Mouse (Mus musculus) erythroblast, adult 5-6 weeks (primary cell): ENCODE measurements around the gene Krt75. TPM values are rescaled to one million over a fixed set of nuclear protein-coding genes. Genes with fewer than 3 reads are reported as not detected.
A peak's percentile ranks its signal among the peaks of the same experiment; 100 is the strongest.

ENCODE experiments used
- ATAC-seq: replicated peaks from 2 replicates; pipeline ENCODE4 v1.8.0; 2016; ENCODE audit warnings: moderate number of reproducible peaks, mild to moderate bottlenecking, moderate TSS enrichment, inconsistent platforms; ENCODE audit not compliant: poor library complexity, low FRiP score, severe bottlenecking
- total RNA-seq, 2 experiments: library from RNA; stranded (forward) in 1 of 2; stranded (reverse) in 1 of 2; fragments of 150-400 nt in 1 of 2; fragments of 200-764, 138-1000 nt in 1 of 2; gene quantifications; 2 replicates each; pipeline versions ENCODE4 v1.2.3 to v1.2.4; 2015 to 2017; ENCODE audit warnings: low replicate concordance in 2 of 2

Gene Krt75
- total RNA-seq (2015; ENCODE audit: low replicate concordance) (not detected in 2 replicates), total RNA-seq (2017; ENCODE audit: low replicate concordance) (not detected in 2 replicates)

DNA sequence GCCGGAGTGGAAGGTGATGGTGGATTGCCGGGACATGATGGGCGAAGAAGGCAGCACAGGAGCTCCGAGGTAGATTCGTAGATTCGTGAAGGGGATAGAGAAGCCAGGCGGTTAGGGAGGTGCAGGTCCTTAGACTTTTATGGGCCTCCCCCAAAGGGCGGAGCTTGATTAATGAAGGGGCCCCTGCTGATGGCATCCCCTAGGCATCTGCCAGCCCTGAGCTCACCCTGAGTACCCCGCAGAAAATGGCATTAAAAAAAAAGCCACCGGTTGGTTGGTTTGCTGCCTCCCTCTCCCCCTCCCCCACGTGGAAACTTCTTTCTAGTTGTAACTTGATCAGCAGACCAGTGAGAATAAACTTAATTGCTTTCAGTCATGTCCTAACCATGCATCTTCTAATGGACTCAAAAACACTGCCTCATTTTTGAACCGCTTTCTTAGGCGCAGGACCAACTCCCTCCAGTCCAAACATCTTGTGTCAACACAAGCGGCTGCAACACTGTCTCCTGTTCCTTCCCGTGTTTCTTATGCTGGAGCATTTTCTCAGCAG is at the start of gene Krt75:
Gene Krt75 (minus strand): TSS at position 109 of the 550 bp plus-strand sequence.
- ATAC-seq: no peak

DNA sequence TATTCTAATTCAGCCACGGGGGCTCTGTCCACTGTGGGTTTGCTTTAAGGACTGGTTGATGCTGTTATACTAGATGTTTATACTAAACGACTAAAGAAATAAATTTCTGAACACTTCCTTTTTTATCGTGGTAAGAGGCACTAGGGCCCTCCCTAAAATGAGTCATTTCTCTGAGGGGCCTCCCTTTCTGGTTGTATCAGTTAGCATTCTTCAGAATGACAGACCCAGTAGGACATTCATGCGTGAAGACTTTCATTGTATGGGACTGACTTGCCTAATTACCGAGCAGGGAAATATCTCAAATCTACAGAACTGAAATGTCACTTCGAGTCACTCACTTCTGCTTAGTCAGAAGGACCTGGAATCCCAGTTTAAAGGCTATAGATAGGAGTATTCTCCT is 25.4 kb upstream of the Krt75 start:
- no peak for ATAC-seq

DNA sequence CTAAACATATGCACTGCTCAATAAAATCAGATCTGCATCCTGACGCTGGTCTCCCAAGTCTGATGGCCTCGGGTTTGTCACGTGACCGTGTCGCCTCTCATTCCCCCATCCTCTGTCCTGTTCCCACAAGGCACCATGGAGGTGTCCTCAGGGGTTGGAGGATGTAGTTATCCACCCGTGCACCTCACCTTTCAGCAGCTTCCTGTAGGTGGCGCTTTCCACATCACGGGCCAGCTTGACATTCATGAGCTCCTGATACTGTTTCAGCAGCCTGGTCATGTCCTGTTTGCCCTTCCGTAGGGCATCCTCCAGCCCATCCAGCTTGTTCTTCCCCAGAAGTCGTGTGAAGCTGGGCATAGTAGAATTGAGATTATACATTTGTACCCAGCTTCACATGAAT is 14.5 kb upstream of the Krt75 start:
- peak; percentile 43; the same call in 1 of the 2 replicates for ATAC-seq

DNA sequence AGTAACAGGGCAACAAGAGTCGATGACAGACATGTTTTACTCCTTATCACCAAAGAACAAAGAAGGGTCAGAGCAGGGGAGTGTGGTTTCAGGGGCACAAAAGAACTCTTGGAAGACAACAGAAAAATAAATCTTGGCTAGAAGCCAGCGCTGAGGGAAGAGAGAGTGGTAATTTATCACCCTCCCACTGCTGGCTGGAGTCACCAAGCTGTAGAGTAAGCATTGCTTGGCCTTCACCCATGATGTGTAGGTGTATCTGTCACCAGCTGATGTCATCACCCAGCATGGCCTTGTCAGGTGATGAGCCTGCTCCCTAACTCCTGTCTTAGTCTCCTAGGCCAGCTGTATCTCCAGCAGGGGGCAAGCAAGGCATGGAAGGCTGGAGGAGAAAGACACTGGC is 10.8 kb upstream of the Krt75 start:
- no peak for ATAC-seq

DNA sequence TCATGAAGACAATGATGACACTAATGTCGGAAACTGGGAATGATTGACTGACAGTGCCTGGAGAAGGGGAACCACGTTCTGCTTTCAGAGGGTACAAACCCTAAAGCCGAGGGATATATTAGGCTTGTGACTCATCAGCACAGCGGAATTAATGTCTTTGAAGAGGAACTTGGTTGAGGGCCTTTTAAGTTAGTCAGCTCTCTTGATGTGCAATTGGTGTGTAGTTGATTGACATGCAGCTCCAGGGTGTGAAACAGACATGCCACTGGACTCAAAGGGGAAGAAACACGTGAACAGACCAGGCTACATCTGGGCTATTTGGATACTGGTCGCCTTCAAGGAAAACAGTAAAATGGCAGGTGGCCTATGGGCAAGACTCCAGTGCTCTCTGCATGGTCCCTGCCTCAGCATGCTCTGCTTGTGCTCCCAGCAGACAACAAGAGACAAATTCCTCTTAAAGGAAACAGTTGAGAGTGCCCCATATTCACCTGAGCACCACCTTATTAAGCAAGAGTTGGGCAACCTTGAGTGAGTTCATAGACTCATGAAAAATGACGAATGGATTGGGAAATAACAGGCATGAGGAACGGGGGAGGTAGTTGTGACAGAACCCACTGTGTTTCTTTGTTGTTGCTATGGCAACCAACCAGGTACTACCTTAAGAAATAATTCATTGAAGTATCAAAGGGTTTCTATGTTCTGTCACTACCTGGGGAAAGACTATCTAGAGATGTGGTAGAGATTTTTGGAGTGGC is 9.7 kb upstream of the Krt75 start:
- no peak for ATAC-seq

DNA sequence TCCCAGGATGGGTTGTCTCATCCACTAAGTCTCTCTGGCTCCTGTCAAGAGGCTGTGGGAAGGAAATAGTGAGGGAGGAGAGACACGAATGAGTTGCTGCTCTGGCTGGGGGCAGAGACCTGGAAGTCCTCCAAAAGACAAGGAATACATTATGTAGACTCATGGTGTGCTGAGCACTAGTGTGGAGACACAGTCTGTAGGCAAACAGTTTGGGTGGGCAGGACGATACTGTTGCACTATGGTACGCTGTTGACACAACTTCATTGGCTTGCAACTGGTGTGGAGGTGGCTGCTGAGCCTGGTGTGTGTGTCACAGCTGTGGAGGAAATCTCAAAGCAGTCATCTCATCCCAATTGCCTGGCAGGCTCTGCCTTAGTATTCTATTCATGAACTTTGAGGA is 8.0 kb upstream of the Krt75 start:
- ATAC-seq: no peak

DNA sequence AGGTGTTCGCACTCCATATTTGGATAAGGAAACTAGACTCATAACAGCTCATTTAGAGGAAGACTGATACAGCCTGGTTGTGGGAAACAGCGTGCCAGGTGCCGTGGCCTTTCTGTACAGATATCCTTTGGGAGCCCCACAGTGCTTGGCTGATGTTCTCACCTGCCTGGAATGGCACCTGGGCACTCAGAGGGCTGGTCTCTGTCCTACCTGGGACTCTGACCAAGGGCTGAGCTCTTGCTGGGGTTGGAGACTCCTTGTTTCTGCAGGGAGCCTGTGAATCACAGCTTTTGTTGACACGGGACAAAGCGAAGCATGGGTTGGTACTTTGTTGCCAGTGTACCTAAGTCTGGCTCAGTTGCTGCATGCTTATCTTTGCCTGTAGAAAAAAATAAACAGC is 1.8 kb upstream of the Krt75 start:
- ATAC-seq: no peak

DNA sequence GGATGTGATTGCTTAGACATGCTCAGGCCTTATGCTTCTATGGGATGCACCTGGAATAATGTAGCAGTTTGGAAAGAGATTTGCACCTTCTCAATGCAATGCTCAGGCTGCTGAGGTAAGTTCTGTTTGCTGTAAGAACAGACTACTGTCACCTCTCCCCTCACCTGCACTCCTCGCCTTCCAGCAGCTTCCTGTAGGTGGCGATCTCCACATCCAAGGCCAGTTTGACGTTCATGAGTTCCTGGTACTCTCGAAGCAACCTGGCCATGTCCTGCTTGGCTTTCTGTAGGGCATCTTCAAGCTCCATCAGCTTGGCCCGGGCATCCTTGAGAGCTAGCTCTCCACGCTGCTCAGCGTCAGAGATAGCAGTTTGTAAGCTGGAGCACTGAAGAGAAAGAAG is 5.9 kb downstream of the Krt75 start:
- no peak for ATAC-seq

DNA sequence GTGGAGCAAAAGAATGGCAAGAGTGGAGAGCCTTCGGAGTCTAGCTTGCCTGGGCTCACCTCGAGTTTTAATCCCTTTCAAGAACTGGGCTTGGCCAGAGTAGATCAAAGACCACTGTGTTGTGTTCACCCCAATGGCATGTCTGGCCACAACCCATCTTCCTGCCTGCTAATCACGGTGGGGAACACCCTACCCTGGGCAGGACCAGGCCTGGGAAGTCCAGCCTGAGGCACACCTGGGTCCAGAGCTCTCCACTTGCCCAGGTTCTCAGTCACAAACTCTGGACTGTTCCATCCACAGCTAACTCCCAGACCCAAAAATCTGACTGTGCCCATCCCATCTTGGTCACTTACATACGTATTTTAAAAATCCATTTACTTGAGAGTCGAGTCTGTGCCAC is 10.9 kb downstream of the Krt75 start, which contains the start of gene Krt90:
Gene Krt90 (minus strand): TSS at position 101 of the 400 bp plus-strand sequence.
- ATAC-seq: no peak

DNA sequence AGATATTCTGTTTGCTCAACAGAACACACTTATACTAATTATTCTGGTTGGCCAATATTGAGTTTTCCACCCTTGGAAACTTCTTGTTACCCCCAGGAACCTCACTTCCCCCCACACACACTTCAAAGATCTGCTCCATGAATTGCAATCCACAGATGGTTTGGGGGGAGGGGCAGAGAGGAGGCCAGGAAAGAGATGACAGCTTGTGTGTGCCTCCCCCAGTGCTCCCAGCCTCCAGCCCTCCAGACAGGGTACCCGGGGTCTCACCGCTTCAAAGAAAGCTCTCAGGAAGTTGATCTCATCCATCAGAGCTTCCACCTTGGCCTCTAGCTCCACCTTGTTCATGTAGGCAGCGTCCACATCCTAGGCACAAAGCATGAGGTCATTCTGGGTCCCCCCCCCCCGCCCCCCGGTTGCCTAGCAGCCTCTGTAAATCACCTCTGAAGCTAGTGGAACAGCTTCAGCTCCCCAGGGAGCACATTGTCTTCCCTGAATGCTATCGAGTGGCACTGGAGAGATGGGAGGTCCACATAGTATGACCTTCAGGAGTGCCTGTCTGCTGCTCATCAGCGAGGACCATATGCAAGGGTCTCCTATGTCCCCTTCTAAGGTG is 15.6 kb downstream of the Krt75 start:
- ATAC-seq: no peak

DNA sequence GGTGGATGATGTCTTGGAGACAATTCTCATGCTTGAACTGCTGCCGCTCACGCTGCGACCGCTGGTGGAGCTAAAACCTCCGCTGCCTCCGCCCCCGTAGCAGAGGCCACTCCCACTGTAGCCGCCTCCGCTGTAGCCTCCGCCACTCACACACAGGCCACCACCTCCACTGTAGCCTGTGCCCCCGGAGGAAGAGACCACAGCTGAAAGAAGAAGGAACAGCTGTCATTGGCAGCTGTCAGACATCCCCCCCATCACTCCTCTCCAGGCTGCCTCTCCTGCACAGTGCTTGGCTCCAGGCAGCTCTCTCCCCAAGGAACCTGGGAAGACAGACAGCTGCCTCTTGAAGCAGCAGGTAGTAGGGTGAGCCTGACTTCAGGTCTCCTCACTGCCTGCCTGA is 20.5 kb downstream of the Krt75 start:
- no peak for ATAC-seq

DNA sequence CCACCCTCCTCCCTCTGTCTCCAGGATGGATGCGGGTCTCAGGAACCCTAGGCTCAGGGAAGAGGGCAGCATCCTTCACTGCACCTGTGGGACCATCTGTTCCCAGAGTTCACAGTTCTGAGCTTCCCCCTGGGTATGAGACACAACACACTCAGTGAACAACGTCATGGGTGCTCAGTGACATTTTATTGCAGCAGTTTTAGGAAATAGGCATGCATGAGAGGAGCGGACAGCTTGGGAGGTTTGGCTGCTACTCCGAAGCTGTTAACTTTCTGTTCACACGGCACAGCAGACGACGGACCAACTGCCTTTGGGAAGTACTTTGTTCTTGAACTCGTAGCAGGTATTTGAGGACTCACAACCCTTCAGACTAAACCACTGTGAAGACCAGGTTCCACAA is 21.5 kb downstream of the Krt75 start:
- no peak for ATAC-seq

DNA sequence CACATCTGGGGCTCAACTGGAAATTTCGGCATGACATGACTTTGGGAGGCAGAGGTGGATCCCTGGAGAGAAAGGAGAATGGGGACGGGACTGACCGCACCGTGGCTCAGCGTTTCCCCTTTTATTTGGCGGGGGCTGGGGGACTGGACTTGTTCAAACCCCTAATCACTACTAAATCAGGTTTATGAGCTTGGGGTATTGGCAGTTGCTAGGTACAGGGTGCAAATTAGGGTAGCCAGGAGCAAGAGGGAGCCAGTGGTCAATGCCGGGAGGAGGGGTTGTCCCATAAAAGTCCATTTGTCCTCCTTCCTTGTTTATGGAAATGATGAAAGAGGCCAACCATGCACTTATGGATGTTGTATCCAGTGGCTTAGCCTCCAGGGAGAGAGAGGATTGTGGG is 23.1 kb downstream of the Krt75 start, which contains the start of gene Krt82:
Gene Krt82 (minus strand): TSS at position 101 of the 400 bp plus-strand sequence.
- ATAC-seq: no peak

DNA sequence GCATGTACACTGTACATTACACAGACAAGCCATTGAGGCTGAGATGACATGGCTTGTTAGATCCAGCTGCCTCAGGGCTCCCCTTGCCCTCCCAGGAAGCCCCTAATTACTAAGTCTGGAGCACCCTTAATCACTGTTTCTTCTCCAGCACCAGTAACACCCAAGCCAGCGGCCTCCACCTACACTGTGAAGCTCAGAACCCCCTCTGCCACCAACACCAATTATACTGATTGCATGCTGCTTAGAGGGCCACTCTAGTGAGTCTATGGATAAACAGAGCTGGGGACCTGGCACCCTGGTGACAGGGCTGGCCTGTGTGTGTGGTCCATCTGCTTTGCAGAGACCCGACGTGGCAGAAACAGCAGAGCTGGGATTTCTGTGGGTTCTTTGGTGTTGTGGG is 29.2 kb downstream of the Krt75 start:
- no peak for ATAC-seq

DNA sequence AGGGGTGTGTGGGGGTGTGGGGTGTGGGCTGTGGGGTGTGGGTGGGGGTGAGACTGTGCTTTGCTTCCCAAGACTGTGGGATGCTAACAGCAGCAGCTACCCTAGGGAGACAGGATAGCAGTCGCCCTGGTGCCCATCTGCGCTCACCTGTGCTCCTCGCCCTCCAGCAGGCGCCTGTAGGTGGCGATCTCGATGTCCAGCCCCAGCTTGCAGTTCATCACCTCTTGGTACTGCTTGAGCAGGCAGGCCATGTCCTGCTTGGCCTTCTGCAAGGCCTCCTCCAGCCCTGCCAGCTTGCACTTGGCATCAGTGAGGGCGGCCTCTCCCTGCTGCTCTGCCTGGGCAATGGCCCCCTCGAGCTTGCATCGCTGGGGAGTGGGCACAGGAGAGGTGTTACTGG is 31.2 kb downstream of the Krt75 start:
- ATAC-seq: no peak

DNA sequence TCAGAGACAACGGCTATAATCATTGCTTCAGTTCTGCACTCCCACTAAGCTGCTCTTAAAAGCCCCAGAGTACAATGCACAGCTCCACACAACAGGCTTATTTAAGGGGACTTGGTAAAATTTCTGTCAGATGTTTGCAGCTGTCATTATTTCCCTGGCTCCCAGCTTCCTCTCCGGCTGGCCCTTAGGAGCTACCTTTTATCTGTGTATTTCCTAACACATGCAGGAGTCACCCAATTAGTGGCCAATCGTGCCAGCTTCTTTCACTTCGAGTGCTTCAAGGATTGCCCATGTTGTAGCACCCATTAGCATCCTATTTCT is 35.2 kb downstream of the Krt75 start:
- ATAC-seq: no peak

DNA sequence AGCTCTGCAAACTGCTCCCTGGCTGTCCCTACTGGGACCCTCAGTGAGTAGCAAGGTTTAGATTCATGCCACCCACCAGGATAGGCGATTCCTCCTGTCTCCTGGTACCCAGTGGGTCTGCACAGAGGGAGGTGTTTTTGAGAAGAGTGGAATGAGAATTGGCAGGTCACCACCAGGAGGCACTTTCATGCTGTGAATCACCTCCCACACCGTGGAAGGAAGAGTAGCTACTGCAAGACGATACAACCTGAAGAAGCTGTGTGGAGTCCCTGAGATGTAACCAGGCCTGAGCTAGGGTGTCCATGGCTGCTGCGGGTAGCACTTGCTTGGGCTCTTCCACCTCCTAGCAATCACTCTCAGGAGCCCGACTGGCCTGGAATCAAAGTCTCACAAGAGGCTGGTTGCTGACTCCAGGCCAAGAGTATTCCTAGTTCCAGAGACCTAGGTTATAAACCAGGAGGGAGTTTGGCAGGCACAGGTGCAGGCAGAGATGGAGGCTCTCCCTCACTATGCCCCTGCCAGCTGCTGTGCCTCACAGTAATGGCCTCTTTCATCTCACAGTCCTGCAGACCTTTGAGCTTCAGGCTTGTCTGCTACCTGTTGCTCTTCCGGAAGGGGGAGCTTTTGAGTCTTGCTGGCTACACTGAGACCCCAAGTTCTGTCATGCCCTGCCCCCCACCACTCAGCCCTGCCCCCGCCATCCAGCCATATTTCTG is 35.7 kb downstream of the Krt75 start:
- ATAC-seq: no peak

DNA sequence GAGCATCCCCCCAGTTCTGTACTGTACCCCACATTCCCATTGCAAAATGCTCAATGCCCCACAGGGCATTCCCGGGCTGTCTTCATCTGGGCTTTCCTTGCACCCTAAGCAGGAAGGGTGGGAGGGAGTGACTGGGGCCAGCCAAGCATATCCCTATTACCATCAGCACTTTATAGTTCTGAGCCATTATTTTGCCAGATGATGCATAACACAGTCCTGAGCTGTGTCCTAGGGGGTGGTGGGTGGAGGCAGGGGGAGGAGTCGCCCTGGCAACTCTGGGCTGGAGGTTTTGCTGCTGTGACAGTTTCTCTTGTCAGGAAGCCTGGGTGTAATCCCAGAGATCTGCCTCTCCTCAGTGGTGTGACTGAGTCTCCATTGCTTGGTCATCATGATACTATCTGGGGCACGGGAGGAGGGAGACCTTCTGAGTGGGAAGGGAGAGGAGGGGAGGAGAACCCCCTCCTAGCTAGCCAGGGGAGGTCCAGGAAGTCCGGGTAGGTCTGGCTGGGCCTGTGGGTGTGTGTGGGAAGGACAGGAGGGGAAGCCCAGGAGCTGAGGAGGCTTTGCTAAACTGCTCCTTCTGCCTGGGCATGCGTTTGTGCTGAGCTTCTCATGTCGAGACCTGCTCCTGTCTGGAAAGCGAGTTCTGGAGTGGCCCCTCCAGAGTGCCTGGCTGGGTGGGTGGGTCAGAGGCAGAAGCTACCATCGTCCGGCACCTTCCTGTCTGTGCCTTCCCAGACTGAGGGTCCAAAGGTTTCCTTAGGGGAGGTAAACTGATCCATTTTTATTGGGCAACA is 37.5 kb downstream of the Krt75 start:
- ATAC-seq: no peak

DNA sequence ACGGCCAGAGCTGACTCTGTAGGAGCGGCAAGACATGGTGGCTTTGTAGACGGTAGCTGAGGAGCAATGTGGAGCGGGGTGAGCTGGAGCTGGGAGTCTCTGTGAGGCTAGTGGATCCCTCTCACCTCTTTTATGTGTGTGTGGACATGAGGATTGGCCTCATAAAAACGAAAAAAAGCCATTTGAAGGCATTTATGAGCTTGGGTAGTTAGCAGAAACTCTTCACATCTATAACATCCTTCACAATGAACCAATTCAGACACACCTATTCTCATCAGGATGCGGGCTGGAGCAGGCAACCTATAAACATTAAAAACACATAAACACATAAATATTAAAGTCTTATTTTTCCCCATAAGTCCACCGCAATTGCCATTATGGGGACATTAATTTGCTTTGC is 41.0 kb downstream of the Krt75 start, which contains the start of gene Krt84:
Gene Krt84 (minus strand): TSS at position 101 of the 400 bp plus-strand sequence.
- no peak for ATAC-seq
